Mouse (Mus musculus) neural tube, embryonic 14.5 days (tissue): ENCODE data around the gene Capn5. TPM values are rescaled to one million over a fixed set of nuclear protein-coding genes. Genes with fewer than 3 reads are reported as not detected.

ENCODE experiments used
- ATAC-seq: fragments of 200-750 bp; cut with Nextera tagmentation; 2 replicates; pipeline ENCODE4 v1.8.0; 2017; ENCODE audit warnings: low read depth, mild to moderate bottlenecking, moderate TSS enrichment, moderate library complexity
- H3K27ac ChIP-seq: fragments of 300-500 bp; sonication (generic); 2 replicates; pipeline ENCODE4 v1.5.1; 2014; ENCODE audit warnings: low read depth, mild to moderate bottlenecking, control low read depth, low read length, moderate library complexity, mixed read lengths
- H3K27me3 ChIP-seq: fragments of 300-500 bp; sonication (generic); 2 replicates; pipeline ENCODE4 v1.6.1; 2014; ENCODE audit warnings: low read length; ENCODE audit not compliant: control insufficient read depth, insufficient read depth
- H3K36me3 ChIP-seq: fragments of 300-500 bp; sonication (generic); 2 replicates; pipeline ENCODE4 v1.6.1; 2014; ENCODE audit warnings: low read length, mixed read lengths; ENCODE audit not compliant: control insufficient read depth, insufficient read depth
- H3K4me1 ChIP-seq: fragments of 300-500 bp; sonication (generic); 2 replicates; pipeline ENCODE4 v1.6.1; 2014; ENCODE audit warnings: low read length; ENCODE audit not compliant: control insufficient read depth, insufficient read depth
- H3K4me2 ChIP-seq: fragments of 300-500 bp; sonication (generic); 2 replicates; pipeline ENCODE4 v1.6.1; 2014; ENCODE audit warnings: mild to moderate bottlenecking, low read depth, low read length, control low read depth
- H3K4me3 ChIP-seq: fragments of 300-500 bp; sonication (generic); 2 replicates; pipeline ENCODE4 v1.5.1; 2014; ENCODE audit warnings: low read depth, low read length, control low read depth, mixed read lengths
- H3K9ac ChIP-seq: fragments of 300-500 bp; sonication (generic); replicated peaks from 2 replicates; pipeline ENCODE4 v1.6.1; 2014; ENCODE audit warnings: low read depth, mild to moderate bottlenecking, control low read depth, low read length, mixed read lengths
- H3K9me3 ChIP-seq: fragments of 300-500 bp; sonication (generic); 2 replicates; pipeline ENCODE4 v1.6.1; 2016; ENCODE audit warnings: low read length; ENCODE audit not compliant: control insufficient read depth
- WGBS: fragments of 180-500 bp; shearing (Covaris S2); extraction: QIAGEN DNeasy Blood & Tissue Kit; methylation state at CpG from one replicate; pipeline ENCODE4 v1.1.7; 2014; 5-methylcytosine and 5-hydroxymethylcytosine counted together
- polyA plus RNA-seq: library from polyadenylated mRNA; unstranded; fragments of >200 nt; fragmentation: Nextera tagmentation; extraction: Ambion mirVana; gene quantifications from 2 replicates; pipeline ENCODE4 v1.2.1, GENCODE M21; 2014

Capn5 gene
- polyA plus RNA-seq, 1 experiment from 2014 or later, result 13.7 TPM

DNA sequence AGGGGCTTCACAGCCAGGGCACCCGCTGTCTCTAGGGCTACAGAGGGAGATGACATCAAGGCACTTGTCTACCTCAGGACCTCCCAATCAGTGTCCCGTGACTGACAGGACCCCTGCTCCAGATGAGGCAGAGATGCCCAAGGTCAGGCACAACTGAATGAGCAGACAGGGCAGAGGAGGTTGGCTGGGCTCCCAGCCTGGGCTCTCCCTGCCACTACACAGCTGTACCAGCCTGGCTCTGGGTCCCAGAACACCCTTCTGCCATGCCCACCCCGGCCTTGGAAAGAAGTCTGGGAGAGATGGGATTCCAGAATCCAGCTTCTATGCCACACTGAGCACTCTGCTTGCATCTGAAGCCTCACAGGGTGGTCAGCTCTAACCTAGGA is 21.8 kb downstream of the Capn5 start:
- Histone ChIP-seq H3K27me3 (no peaks in the 10 kb centered on the region), H3K4me2 (no peak overlapping the region), H3K9ac (no peak overlapping the region), H3K36me3 (no peaks in the 10 kb centered on the region), H3K27ac (no peak overlapping the region), H3K4me1 (peaks cover 18% of the 10 kb centered on the region), H3K9me3 (no peaks in the 10 kb centered on the region), H3K4me3 (no peak overlapping the region)
- peak; percentile 10; the same call in 1 of the 2 replicates for ATAC-seq
- 48% methylated on average over 3 of the region's 3 CpGs for WGBS

GRCm38 (mm10) chr7:98155546-98156279 is 22.4 kb downstream of the Capn5 start:
- no peak overlapping the region for H3K4me2 ChIP-seq
- WGBS, result 32% methylated on average over 8 of the region's 8 CpGs
- no peak overlapping the region for H3K4me3 ChIP-seq
- no peak overlapping the region for H3K9ac ChIP-seq
- H3K27ac ChIP-seq, result no peak overlapping the region
- no peaks in the 10 kb centered on the region for H3K27me3 ChIP-seq
- peaks cover 18% of the 10 kb centered on the region for H3K4me1 ChIP-seq
- ATAC-seq, result 0 out of 2 replicates have a peak, but pooled peaks have one; percentile 26
- no peaks in the 10 kb centered on the region for H3K36me3 ChIP-seq
- H3K9me3 ChIP-seq, result no peaks in the 10 kb centered on the region

GRCm38 (mm10) chr7:98153892-98154291 is 24.2 kb downstream of the Capn5 start:
- no peak for ATAC-seq
- H3K4me3 ChIP-seq, result no peak overlapping the region
- 74% methylated on average over 5 of the region's 5 CpGs for WGBS
- no peak overlapping the region for H3K9ac ChIP-seq
- H3K9me3 ChIP-seq, result no peaks in the 10 kb centered on the region
- H3K27ac ChIP-seq, result no peak overlapping the region
- no peak overlapping the region for H3K4me2 ChIP-seq
- H3K4me1 ChIP-seq, result peaks cover 18% of the 10 kb centered on the region
- H3K36me3 ChIP-seq, result no peaks in the 10 kb centered on the region
- no peaks in the 10 kb centered on the region for H3K27me3 ChIP-seq

GRCm38 (mm10) chr7:98153345-98153744 is 24.7 kb downstream of the Capn5 start:
- ATAC-seq, result no peak
- peaks cover 18% of the 10 kb centered on the region for H3K4me1 ChIP-seq
- 47% methylated on average over 3 of the region's 3 CpGs for WGBS

DNA sequence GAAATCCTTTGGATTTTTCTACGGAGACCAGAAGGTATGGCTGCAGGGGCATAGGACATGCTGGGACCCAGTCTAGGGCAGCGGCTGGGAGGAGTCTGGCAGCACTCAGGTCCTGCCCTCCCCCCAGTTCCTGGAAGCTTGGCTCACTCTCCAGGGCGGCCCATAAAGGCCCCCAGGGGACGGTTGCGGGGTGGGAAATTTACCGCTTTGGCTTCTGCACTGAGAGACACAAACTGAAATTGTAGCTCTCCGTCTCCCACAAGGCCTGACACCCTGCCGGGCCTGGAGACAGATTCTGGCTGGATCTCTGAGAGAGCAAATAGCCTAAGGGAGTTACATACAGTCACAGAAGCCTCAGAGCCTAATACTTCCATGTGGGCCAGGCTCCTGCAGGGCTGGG is 25.7 kb downstream of the Capn5 start:
- Histone ChIP-seq H3K9ac (no peak overlapping the region), H3K27me3 (no peaks in the 10 kb centered on the region), H3K4me2 (no peak overlapping the region), H3K4me3 (no peak overlapping the region), H3K27ac (no peak overlapping the region), H3K4me1 (peaks cover 16% of the 10 kb centered on the region), H3K9me3 (no peaks in the 10 kb centered on the region), H3K36me3 (no peaks in the 10 kb centered on the region)
- WGBS, result 31% methylated on average over 8 of the region's 8 CpGs
- ATAC-seq, result no peak

More at GRCm38 (mm10) chr7:98153345-98153744, 24.7 kb downstream of the Capn5 start:
- no peaks in the 10 kb centered on the region for H3K27me3 ChIP-seq
- H3K36me3 ChIP-seq, result no peaks in the 10 kb centered on the region
- H3K4me3 ChIP-seq, result no peak overlapping the region
- no peaks in the 10 kb centered on the region for H3K9me3 ChIP-seq
- H3K9ac ChIP-seq, result no peak overlapping the region
- no peak overlapping the region for H3K27ac ChIP-seq
- no peak overlapping the region for H3K4me2 ChIP-seq

DNA sequence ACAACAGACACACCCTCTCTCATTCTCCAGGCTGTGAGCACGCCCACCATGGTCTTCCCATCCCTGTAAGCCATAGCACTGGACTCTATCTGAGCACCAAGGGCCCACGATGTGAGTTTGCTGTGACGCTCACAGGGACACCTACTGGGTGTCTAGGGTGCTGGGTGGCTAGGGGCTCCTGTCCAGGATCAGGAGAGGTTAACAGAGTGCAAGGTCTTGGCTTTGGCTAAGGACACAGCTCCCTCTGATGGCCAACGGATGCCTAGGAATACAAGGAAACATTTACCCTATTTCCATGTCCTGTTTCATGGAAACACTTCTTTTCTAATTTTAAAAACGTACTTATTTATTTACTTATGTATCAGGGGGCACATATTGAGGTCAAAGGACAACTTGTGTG is 27.5 kb downstream of the Capn5 start:
- Histone ChIP-seq H3K4me3 (no peak overlapping the region), H3K27ac (no peak overlapping the region), H3K4me1 (peaks cover 9% of the 10 kb centered on the region; the same call in 1 of the 2 replicates), H3K9me3 (no peaks in the 10 kb centered on the region), H3K4me2 (no peak overlapping the region), H3K27me3 (no peaks in the 10 kb centered on the region), H3K9ac (no peak overlapping the region), H3K36me3 (no peaks in the 10 kb centered on the region)
- no peak for ATAC-seq
- WGBS, result 53% methylated on average over 5 of the region's 5 CpGs

GRCm38 (mm10) chr7:98149802-98150201 is 28.3 kb downstream of the Capn5 start:
- WGBS, result 11% methylated on average over 3 of the region's 3 CpGs
- no peak overlapping the region for H3K4me3 ChIP-seq
- peaks cover 7% of the 10 kb centered on the region; the same call in 1 of the 2 replicates for H3K4me1 ChIP-seq
- H3K9me3 ChIP-seq, result no peaks in the 10 kb centered on the region
- H3K27ac ChIP-seq, result no peak overlapping the region
- no peaks in the 10 kb centered on the region for H3K36me3 ChIP-seq
- H3K27me3 ChIP-seq, result no peaks in the 10 kb centered on the region
- ATAC-seq, result no peak
- H3K4me2 ChIP-seq, result no peak overlapping the region
- no peak overlapping the region for H3K9ac ChIP-seq

DNA sequence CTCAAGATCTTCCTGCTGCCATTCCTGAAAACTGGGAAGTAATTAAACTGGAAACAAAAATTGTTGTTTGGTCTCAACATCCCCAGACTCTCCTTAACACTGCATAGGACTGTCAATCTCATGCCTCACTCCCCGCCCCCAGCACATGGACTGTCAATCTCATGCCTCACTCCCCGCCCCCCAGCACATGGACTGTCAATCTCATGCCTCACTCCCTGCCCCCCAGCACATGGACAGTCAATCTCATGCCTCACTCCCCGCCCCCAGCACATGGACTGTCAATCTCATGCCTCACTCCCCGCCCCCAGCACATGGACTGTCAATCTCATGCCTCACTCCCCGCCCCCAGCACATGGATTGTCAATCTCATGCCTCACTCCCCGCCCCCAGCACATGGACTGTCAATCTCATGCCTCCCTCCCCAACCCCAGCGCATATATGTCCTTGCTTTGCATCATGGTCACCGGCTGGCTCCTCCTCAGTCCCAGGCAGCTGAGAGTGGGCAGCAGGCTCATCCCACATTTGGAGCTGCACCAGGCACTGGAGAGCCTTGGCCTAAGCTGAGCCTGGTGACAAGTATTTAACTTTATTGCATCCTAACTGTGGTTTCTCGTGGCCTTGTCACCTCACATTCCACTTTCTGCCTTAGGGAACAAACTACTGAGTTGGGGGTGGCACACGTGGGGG is 29.2 kb downstream of the Capn5 start:
- Histone ChIP-seq H3K27ac (no peak overlapping the region), H3K4me1 (peaks cover 7% of the 10 kb centered on the region; the same call in 1 of the 2 replicates), H3K4me2 (no peak overlapping the region), H3K9ac (no peak overlapping the region), H3K36me3 (no peaks in the 10 kb centered on the region), H3K9me3 (no peaks in the 10 kb centered on the region), H3K4me3 (no peak overlapping the region), H3K27me3 (no peaks in the 10 kb centered on the region)
- WGBS, result 80% methylated on average over 10 of the region's 10 CpGs
- no peak for ATAC-seq

DNA sequence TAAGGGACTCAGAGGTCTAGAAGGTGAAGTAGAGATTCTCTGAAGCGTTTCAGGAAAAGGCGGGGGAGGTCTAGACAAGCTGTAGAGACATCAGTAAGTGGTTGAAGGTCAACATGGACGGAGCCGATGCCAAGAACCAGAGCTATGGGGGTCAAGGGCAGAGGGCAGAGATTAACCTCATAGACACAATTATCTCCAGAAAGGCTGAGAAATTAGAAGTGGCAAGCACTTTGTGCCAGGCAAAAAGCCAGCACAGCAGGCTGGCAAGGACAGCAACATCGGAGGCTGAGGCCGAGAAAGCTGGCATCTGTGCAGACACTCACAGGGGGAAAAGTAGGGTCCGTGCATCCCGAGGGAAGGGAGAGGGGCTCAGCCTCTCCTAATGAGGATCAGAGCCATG is 30.3 kb downstream of the Capn5 start:
- H3K9me3 ChIP-seq, result no peaks in the 10 kb centered on the region
- H3K27ac ChIP-seq, result no peak overlapping the region
- no peaks in the 10 kb centered on the region for H3K27me3 ChIP-seq
- peaks cover 7% of the 10 kb centered on the region; the same call in 1 of the 2 replicates for H3K4me1 ChIP-seq
- H3K4me2 ChIP-seq, result no peak overlapping the region
- WGBS, result 79% methylated on average over 8 of the region's 8 CpGs
- no peak overlapping the region for H3K9ac ChIP-seq
- H3K36me3 ChIP-seq, result no peaks in the 10 kb centered on the region
- no peak overlapping the region for H3K4me3 ChIP-seq
- no peak for ATAC-seq
